Mouse (Mus musculus) midbrain, embryonic 14.5 days (tissue): ENCODE data around the gene Emc3. TPM values are rescaled to one million over a fixed set of nuclear protein-coding genes. Genes with fewer than 3 reads are reported as not detected.

ENCODE experiments used
- ATAC-seq: fragments of 200-750 bp; cut with Nextera tagmentation; 2 replicates; pipeline ENCODE4 v1.8.0; 2017; ENCODE audit warnings: moderate number of reproducible peaks, moderate library complexity; ENCODE audit not compliant: low FRiP score, low TSS enrichment
- DNase-seq: peaks from one replicate; pipeline ENCODE4 v3.0.0-alpha.2; 2015
- H3K27ac ChIP-seq: fragments of 300-500 bp; sonication (generic); replicated peaks from 2 replicates; pipeline ENCODE4 v1.5.1; 2014; ENCODE audit warnings: mild to moderate bottlenecking, low read depth, low read length, moderate library complexity
- H3K27me3 ChIP-seq: fragments of 300-500 bp; sonication (generic); 2 replicates; pipeline ENCODE4 v1.6.1; 2014; ENCODE audit warnings: low read length, control low read depth, mixed read lengths; ENCODE audit not compliant: control insufficient read depth, insufficient read depth
- H3K36me3 ChIP-seq: fragments of 300-500 bp; sonication (generic); 2 replicates; pipeline ENCODE4 v1.6.1; 2014; ENCODE audit warnings: low read length, control low read depth; ENCODE audit not compliant: control insufficient read depth, insufficient read depth
- H3K4me1 ChIP-seq: fragments of 300-500 bp; sonication (generic); 2 replicates; pipeline ENCODE4 v1.6.1; 2014; ENCODE audit warnings: mild to moderate bottlenecking, antibody characterized with exemption, low read length, control low read depth; ENCODE audit not compliant: control insufficient read depth, insufficient read depth
- H3K4me2 ChIP-seq: fragments of 300-500 bp; sonication (generic); 2 replicates; pipeline ENCODE4 v1.6.1; 2014; ENCODE audit warnings: mild to moderate bottlenecking, low read length, moderate library complexity
- H3K4me3 ChIP-seq: fragments of 300-500 bp; sonication (generic); replicated peaks from 2 replicates; pipeline ENCODE4 v1.5.1; 2014; ENCODE audit warnings: low read depth, low read length
- H3K9ac ChIP-seq: fragments of 300-500 bp; sonication (generic); replicated peaks from 2 replicates; pipeline ENCODE4 v1.6.1; 2014; ENCODE audit warnings: mild to moderate bottlenecking, low read length, moderate library complexity
- H3K9me3 ChIP-seq: fragments of 300-500 bp; sonication (generic); 2 replicates; pipeline ENCODE4 v1.6.1; 2016; ENCODE audit warnings: low read length, control low read depth, mixed read lengths; ENCODE audit not compliant: control insufficient read depth
- WGBS: fragments of 180-500 bp; shearing (Covaris S2); extraction: QIAGEN DNeasy Blood & Tissue Kit; methylation state at CpG from one replicate; pipeline ENCODE4 v1.1.7; 2014; 5-methylcytosine and 5-hydroxymethylcytosine counted together
- polyA plus RNA-seq: library from polyadenylated mRNA; unstranded; fragments of >200 nt; fragmentation: Nextera tagmentation; extraction: Ambion mirVana; gene quantifications from 2 replicates; pipeline ENCODE4 v1.2.1, GENCODE M21; 2014

Emc3 gene
- polyA plus RNA-seq, 1 experiment from 2014 or later, result 100 TPM

DNA sequence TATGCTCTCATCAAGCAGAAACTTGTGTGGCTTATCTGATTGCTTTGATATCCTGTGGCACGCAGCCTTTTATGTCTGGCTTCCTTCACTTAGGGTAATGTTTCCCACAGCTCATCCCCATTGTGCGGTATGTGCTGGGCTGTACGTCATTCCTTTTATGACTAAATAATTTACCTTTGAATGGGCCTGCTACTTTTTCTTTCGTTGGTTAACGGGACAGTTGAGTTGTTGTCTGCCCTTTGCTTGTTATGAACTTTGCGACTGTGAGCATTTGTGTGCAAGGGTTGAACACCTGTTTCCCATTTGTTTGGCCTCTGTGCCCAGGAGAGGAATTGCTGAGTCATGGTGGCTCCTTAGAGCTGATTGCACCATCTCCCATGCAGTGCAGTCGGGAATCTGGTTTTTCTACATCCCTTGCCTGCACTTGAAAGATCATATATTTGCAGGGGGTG lies 44.3 kb downstream of the Emc3 start:
- WGBS, result 68% methylated on average over 7 of the region's 7 CpGs
- no peaks in the 10 kb centered on the region for H3K9me3 ChIP-seq
- no peaks in the 10 kb centered on the region for H3K27me3 ChIP-seq

DNA sequence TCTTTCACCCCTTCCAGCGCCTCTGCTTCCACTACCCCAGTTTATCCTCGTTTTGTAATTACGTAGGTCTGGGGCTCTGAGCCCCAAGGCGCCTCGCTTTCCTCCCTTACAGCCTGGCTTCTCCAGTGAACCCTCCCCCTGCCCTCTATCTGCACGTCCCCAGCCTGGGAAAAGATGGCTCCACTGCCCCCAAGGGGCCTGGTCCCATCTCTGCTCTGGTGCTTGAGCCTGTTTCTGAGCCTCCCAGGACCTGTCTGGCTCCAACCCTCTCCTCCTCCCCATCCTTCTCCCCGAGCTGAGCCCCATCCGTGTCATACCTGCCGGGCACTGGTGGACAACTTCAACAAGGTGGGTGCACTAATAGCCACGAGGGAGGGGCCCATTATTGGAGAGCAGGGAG lies 47.7 kb downstream of the Emc3 start:
- DNase-seq (peak; percentile 71), ATAC-seq (peak; percentile 51)
- WGBS, result 8% methylated on average over 10 of the region's 10 CpGs
- H3K4me1 ChIP-seq, result peaks cover 21% of the 10 kb centered on the region
- no peaks in the 10 kb centered on the region for H3K9me3 ChIP-seq
- H3K27ac ChIP-seq, result peak overlapping the region; percentile 86
- peak overlapping the region; percentile 79 for H3K4me2 ChIP-seq
- H3K27me3 ChIP-seq, result no peaks in the 10 kb centered on the region
- H3K36me3 ChIP-seq, result peaks cover 14% of the 10 kb centered on the region
- H3K4me3 ChIP-seq, result peak overlapping the region; percentile 64
- peak overlapping the region; percentile 77 for H3K9ac ChIP-seq

More for the DNA sequence above, 44.3 kb downstream of the Emc3 start:
- peaks cover 21% of the 10 kb centered on the region for H3K4me1 ChIP-seq
- H3K4me3 ChIP-seq, result no peak overlapping the region
- ATAC-seq, result no peak
- no peak for DNase-seq
- no peak overlapping the region for H3K27ac ChIP-seq
- peaks cover 43% of the 10 kb centered on the region for H3K36me3 ChIP-seq
- H3K9ac ChIP-seq, result no peak overlapping the region
- no peak overlapping the region for H3K4me2 ChIP-seq

DNA sequence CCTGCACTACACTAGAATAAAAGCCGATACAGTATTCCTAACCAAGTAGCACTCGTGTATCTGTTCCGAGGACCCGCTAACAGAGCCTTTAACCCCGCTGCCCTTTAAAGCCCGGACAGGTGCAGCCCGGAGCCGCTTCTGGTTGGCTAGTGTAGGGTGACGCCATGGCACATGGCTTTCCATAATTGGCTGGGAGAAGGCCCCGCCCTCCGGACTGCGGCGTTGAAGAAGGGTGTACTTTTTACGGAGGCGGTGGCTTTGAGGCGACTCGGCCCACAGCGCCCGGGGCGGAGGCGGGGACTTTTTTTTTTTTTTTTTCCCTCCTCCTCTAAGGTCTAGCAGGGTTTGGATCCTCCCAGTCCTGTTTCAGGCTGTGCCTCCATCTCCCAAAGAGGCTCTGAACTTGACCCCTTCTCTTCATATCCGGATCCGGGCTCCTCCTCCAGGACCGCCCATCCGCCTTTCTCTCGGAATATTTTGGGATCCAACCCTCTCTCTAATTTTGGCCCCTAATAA lies 48.3 kb downstream of the Emc3 start, which contains the start of gene Creld1:
Creld1 (plus strand) TSS at position 198 of the 516 bp plus-strand sequence.
- no peaks in the 10 kb centered on the region for H3K27me3 ChIP-seq
- no peaks in the 10 kb centered on the region for H3K9me3 ChIP-seq
- ATAC-seq, result peak; percentile 94
- peak within 1 kb of the TSS; percentile 64 for H3K4me3 ChIP-seq
- WGBS, result under 1% methylated on average over 26 of the region's 26 CpGs
- peaks cover 8% of the 10 kb centered on the region; the same call in 1 of the 2 replicates for H3K36me3 ChIP-seq
- peak within 1 kb of the TSS; percentile 79 for H3K4me2 ChIP-seq
- H3K27ac ChIP-seq, result peak within 1 kb of the TSS; percentile 86
- peaks cover 21% of the 10 kb centered on the region for H3K4me1 ChIP-seq
- peak; percentile 96 for DNase-seq
- peak within 1 kb of the TSS; percentile 77 for H3K9ac ChIP-seq

DNA sequence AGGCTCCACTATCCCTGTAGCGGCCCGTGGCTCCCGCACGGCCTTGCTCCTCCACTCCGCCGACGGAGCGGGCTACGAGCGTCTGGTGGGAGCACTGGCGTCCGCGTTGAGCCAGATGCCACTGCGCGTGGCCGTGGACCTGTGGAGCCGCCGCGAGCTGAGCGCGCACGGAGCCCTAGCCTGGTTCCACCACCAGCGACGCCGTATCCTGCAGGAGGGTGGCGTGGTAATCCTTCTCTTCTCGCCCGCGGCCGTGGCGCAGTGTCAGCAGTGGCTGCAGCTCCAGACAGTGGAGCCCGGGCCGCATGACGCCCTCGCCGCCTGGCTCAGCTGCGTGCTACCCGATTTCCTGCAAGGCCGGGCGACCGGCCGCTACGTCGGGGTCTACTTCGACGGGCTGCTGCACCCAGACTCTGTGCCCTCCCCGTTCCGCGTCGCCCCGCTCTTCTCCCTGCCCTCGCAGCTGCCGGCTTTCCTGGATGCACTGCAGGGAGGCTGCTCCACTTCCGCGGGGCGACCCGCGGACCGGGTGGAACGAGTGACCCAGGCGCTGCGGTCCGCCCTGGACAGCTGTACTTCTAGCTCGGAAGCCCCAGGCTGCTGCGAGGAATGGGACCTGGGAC lies 48.9 kb downstream of the Emc3 start:
- WGBS, result under 1% methylated on average over 65 of the region's 65 CpGs
- Histone ChIP-seq H3K27me3 (no peaks in the 10 kb centered on the region), H3K9me3 (no peaks in the 10 kb centered on the region), H3K36me3 (peaks cover 2% of the 10 kb centered on the region; the same call in 1 of the 2 replicates), H3K4me2 (peak overlapping the region; percentile 79), H3K9ac (peak overlapping the region; percentile 77), H3K4me1 (peaks cover 21% of the 10 kb centered on the region), H3K4me3 (peak overlapping the region; percentile 64), H3K27ac (peak overlapping the region; percentile 86)
- peak; percentile 66 for ATAC-seq
- DNase-seq, result peak; percentile 68

DNA sequence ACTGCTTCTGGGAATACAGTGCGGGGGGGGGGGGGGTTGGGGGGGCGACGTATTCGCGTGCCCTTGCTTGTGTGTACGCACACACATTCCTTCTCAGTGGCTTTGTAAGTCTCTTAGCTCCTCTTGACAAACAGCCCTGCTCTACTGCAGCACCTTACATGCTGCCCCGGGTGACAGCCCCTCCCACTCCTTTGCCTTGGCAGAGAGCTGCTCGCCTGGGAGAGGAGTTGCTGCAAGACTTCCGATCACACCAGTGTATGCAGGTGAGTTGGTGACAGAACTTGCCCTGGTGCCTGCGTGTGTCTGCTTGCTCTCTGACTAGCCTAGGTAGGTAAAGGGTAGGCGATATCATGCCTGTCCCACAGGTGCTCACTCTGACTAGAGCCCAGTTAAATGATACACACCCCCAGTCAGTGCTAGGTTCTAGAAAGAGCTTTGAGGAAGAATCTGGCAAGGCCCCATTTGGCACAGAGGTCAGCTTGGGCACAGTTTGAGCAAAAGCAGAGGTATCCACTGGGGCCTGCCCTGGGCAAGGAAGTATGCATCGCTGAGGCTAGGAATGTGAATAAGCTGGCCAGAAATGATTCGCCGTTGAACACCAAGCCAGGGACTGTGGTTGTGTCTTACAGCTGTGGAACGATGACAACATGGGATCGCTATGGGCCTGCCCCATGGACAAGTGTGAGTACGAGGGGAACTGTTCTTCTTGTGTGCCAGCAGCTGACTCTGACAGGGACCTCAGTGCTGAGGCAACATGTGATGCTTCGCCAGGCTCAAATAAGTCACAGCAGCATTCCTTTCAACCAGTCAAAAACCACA lies 50.7 kb downstream of the Emc3 start:
- no peak overlapping the region for H3K9ac ChIP-seq
- no peaks in the 10 kb centered on the region for H3K36me3 ChIP-seq
- no peak overlapping the region for H3K4me3 ChIP-seq
- DNase-seq, result no peak
- 58% methylated on average over 18 of the region's 18 CpGs for WGBS
- H3K27me3 ChIP-seq, result no peaks in the 10 kb centered on the region
- H3K27ac ChIP-seq, result no peak overlapping the region
- no peaks in the 10 kb centered on the region for H3K9me3 ChIP-seq
- ATAC-seq, result no peak
- H3K4me1 ChIP-seq, result peaks cover 18% of the 10 kb centered on the region
- no peak overlapping the region for H3K4me2 ChIP-seq

DNA sequence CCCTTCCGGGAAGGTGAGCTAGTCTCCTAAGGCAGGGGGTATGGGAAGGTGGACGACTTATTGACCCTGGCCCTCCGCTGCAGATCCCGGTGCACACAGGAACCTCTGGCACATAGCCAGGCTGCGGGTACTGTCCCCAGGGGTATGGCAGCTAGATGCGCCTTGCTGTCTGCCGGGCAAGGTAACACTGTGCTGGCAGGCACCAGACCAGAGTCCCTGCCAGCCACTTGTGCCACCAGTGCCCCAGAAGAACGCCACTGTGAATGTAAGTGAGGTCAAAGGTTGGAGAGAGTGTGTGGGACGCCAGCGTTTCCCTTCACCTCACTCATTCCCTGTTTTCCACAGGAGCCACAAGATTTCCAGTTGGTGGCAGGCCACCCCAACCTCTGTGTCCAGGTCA lies 52.5 kb downstream of the Emc3 start:
- Histone ChIP-seq H3K4me1 (peaks cover 5% of the 10 kb centered on the region), H3K4me3 (no peak overlapping the region), H3K27me3 (no peaks in the 10 kb centered on the region), H3K27ac (no peak overlapping the region), H3K9me3 (no peaks in the 10 kb centered on the region), H3K9ac (no peak overlapping the region), H3K4me2 (no peak overlapping the region), H3K36me3 (no peaks in the 10 kb centered on the region)
- DNase-seq, result no peak
- no peak for ATAC-seq
- whole genome bisulfite sequencing, result 79% methylated on average over 10 of the region's 10 CpGs

DNA sequence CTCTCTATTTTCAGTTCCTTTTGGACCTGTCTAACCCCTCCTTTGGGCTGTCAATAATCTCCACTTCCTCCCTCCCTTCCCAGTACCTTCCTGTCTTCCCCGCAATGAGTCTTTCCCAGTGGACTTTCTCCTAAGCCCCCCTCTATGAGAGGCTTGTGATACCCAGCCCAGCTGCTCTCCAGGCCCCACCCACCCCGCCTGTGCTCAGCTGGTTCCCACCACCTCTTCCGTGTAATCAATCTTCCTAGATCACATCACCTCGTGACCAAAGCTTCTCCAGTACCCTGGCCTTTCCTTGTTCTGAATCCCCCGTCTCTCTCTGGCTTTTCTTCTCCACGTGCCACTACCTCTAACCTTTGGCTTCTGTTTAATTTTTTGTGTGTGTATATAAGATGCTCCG lies 54.1 kb downstream of the Emc3 start:
- DNase-seq, result no peak
- Histone ChIP-seq H3K9ac (no peak overlapping the region), H3K4me2 (no peak overlapping the region), H3K4me3 (no peak overlapping the region), H3K4me1 (peaks cover 2% of the 10 kb centered on the region), H3K27ac (no peak overlapping the region), H3K9me3 (no peaks in the 10 kb centered on the region), H3K27me3 (no peaks in the 10 kb centered on the region), H3K36me3 (no peaks in the 10 kb centered on the region)
- ATAC-seq, result no peak
- WGBS, result 56% methylated on average over 7 of the region's 7 CpGs

DNA sequence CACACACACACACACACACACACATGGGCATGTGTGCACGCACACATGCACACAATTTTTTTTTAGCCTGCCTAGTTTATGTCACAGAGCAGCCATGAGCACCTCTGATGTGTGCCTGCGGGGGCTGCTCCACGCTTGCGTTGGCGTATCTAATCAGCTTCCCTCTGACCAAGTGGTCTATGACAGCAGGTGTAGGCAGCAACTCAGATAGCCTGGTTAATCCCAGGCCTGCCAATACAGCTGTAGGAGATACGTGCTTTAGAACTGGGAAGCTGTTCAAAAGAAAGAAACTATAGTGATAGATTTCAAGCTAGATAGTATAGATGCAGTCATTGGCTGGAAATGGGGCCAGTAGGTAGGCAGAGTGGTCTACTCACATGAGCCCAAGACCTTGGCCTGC lies 57.7 kb downstream of the Emc3 start:
- ATAC-seq (no peak), DNase-seq (no peak)
- no peak overlapping the region for H3K27ac ChIP-seq
- H3K4me2 ChIP-seq, result no peak overlapping the region
- no peak overlapping the region for H3K4me3 ChIP-seq
- no peak overlapping the region for H3K9ac ChIP-seq
- H3K9me3 ChIP-seq, result no peaks in the 10 kb centered on the region
- peaks cover 20% of the 10 kb centered on the region for H3K27me3 ChIP-seq
- no peaks in the 10 kb centered on the region for H3K36me3 ChIP-seq
- WGBS, result 75% methylated on average over 6 of the region's 6 CpGs
- peaks cover 7% of the 10 kb centered on the region for H3K4me1 ChIP-seq
